Mouse (Mus musculus) embryo, embryonic 10 days (tissue): ENCODE measurements at regions not wholly inside any gene's neighbourhood (a gene's known extent, or its start where the extent isn't known, plus 50 kb on each side); places are given as distances from the start of the nearest gene placed in this dataset.

Source experiments
- DNase-seq: peaks from one replicate; pipeline ENCODE4 v3.0.0-alpha.2; 2015; ENCODE audit warnings: low spot score

DNA sequence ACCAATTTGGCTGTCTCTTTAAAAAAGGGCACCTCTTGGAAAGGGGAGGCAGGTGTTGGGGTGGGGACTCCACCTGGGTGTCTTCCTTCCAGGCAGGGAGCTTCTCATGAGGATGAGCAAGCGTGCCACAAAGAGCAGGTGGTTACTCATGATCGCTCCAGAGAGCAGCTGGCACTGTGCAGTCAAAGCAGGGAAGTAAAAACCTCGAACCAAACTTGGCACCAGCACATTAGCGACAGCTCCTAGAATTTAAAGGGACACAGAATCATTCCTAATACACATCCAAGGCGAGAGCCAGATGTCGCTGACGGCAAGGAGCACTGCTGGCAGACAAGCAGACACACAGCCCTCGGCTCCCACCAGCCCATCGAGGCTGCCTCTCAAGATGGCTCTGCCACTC is 70.4 kb downstream of the Irx5 start:
- no peak for DNase-seq

DNA sequence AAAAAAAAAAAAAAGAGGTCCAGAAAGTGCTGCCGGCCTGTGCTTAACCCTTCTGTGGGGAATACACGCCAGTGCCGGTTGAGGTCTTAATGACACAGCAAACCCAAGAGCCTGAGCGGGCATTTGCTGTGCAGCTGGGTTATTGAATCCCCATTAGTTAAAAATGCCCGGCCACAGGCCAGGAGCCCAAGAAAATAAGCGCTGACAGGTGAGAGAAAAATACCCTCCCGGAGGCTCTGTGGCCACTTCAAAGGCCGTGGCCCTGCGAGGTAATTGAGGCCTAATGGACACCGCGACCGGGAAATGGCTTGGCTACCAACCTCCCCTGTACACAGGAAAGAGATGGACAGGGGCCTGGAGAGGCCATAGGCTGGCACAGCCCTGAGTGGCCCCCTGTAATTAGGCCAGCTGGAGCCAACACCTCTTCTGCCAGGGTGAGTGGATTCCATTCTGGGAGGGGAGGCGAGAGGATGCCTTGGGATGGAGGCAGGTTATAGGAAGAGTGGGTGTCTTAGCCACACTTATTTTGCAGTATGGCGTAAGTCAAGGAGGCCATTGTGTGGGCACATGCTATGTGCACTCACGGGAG is 79.7 kb downstream of the Irx5 start:
- no peak for DNase-seq

DNA sequence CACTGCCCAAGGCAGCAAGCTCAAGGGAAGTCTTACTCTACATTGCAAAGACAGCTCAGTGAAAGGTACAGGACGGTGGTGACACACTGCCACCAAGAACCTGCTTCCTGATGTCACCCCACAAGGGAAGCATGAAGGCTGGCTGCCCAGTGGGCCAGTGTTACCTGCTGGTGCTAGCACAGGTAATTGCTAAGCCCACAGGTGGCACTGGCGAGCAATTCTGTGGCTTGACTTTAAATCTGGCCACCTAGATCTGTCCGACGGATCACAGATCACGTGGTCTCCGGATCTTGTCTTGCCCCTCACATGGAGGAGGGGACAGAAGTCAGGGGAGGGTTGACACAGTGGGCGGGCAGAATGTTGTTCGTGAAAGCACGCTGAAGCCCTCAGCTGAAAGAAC is 80.9 kb downstream of the Irx5 start:
- DNase-seq, result no peak

DNA sequence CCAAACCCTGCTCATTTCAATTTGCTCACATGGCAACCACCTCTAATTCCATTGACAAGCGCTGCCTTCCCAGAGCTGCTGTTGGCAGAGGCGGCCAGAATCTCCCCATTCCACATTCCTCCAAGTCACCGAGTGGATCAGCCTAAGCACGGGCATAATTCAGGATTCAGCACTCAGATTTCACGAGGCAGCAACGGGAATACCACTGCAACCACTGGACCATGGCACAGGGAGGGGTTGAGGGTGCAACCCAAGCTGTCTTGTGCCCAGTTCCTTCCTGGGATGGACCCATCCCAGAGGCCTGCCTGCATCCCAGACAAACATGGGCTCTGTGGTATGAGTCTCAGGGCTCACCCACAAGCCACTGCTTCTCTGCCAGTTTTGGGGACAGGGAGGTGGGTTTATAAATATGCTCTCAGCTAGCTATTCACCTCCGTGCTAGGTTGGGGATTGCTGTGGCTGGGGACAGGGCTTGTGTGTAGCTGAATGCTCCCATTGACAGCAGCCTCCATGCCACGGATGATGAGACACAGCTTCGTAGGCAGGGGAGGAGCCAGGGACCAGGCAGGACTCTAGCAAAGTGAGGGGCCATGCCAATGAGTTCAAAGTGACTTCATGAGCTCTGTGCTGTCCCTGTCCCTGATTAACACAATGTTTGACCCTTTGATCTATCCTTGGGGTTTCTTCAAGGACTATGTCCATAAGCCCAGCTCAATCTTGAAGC is 82.5 kb downstream of the Irx5 start:
- no peak for DNase-seq

DNA sequence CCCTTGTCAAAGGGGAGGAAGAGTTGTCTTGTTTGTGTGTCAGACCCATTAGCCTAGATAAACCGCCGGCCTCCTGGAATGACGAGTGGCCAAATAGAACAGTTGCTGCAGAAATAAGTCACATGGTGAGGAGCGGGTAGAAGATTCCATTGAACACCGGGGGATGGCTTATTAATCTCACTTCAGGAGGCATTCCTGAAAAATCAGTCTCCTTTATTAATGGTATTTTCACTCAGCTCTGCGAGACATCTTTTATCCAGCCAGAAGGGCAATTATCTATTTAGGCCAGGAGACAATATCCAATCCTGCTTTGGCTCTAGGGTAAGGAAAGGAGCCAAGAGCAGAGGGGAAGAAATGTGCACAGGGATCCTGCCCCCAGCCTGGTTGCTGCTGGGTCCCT is 84.7 kb downstream of the Irx5 start:
- DNase-seq, result no peak

DNA sequence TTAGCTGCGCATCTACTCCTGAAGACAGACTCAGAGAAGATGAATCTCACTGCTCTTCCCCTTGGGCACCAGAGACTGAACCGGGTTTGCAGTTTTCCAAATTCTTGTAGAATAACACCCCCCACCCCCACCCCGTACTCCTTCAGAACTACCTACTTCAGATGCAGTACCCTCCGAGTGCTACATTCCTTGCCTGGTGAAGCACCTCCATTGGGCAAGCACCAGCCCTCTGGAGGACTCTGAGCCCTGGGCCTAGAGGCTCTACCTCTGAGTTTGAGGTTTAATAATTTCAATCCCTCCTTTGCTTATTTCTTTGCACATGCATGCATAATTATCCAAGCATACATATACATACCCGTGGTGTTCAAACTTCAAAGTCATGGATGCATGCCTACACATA is 101.9 kb downstream of the Irx5 start:
- DNase-seq, result no peak

DNA sequence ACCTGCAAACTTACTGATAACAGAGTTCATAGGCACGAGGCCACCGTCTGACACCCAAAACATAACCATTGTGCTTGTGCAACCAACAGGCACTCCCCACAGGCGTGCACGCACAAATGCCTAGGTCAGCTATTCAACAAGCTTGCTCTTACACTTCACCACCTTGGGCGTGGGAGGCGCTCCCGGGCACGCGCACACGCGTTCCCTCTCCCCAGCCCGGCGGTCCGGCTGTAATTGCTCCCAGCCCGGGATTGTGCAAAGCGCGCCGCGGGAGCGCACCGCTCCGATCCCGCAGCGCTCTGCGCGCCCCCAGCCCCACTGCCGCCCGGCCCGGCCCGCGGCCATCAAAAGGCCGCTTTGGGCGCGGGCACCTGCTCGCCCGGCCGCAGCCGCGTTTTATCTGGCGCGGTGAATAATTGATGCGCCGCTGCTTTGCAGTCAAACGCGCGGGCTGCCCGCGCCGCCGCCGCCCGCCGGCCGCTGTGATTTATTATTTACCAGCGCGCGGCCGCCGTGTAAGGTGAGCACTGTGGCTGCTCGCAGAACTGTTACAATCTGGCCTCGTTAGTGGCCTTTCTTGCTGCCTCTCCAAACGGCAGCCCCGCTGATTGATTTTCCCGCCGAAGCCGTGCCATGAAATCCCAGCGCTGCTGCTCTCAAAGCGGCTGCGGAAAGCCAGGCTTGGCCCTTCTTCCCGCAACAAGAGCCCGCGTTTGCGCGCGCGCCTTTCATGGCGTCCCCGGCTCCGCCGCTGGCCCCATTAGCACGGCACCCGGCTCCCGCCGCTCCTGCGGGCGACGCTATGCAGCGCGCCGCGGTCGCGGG is 102.9 kb downstream of the Irx5 start:
- peak; percentile 74 for DNase-seq

DNA sequence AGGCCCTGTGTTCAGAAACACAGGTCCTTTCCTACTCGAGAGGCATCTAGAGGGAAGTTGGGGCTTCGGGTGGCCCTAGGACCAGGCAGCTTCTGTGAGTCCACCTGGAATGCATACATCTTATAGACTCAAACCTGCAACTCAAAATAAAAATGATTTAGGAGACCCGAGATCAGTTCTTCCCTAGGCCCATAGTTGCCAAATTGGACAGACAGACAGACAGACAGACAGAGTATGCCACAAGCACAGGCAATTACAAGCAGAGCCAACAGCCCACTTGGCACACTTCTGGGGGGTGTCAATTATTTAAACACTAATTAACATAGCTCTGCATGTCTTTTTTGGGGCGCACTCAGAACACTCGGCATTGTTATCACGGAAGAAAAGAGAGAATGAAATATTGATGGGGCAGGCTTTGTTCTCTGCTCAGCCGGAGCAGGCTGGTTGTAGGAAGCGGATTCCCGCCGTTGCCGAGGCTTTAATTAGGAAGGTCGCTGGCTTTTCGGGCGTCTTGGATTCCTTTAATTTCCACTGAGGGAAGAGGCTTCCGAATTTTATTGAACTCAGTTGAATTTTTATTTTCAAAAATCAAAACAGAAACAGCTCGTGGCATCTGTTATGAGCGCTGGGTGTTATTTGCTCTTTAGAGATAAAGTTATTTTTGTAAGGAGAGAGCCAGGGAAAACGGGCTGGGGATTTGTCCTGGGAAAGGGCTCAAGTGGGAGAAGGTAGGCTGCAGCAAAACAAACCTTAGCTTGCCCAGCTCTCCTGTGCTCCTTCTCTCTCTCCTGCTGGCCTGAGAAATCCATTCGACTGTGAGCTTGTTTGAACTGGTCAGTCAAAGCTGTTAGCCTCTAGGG is 111.9 kb downstream of the Irx5 start:
- DNase-seq, result peak; percentile 48

DNA sequence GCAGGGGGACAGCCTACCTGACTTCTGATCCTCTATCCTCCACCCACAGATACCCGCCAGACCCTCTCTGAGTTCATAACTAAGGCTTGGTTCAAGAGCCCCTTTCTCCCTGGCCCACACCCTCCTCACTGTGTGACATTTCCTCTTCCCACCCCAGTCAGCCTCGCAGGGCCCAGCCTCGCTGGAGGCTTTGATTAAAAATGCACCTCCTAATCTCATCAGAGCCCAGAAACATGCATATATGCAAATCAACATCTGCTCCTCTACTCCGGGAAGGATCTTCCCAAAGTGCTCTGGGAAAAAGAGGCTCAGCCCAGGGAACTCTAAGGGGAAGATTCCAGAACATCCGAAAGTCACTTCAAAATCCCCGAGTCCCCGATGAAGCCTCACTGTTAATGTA is 114.8 kb downstream of the Irx5 start:
- no peak for DNase-seq

DNA sequence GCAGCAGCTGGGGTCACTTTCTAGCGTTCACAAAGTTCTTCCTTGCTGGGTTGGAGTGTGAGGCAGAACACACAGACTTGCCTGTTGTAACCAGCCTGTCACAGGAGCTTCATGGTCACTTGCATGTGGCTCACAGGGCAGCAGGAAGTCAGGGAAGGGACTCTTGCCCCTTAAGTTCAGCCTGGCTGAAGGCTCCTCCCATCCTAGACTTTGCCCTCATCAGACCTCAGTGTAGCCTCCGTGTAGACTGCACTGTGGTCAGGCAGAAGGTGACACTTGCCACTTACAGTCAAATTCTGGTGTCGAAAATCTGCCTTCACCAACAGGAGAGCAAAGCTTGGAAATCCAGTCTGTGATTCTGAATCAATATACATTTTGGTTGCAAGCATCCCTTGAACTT is 115.4 kb downstream of the Irx5 start:
- DNase-seq, result no peak

DNA sequence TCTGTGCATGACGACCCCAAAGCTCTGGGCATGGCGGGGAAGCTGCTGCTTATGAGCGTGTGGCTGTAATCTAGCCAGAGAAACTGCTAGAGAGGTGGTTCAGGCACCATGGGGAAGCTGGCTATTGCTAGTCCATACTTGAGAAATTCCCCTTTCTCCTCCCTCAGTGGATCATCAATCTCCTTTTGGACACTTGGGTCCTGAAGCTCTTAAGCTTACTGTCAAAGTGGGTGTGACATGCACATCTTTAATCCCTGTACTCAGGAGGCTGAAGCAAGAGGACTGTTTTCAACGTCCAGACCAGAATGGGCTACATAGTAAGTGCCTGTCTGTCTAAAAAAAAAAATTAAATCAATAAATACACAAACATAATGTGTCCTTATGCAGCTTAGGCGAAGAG is 125.0 kb downstream of the Irx5 start:
- no peak for DNase-seq

DNA sequence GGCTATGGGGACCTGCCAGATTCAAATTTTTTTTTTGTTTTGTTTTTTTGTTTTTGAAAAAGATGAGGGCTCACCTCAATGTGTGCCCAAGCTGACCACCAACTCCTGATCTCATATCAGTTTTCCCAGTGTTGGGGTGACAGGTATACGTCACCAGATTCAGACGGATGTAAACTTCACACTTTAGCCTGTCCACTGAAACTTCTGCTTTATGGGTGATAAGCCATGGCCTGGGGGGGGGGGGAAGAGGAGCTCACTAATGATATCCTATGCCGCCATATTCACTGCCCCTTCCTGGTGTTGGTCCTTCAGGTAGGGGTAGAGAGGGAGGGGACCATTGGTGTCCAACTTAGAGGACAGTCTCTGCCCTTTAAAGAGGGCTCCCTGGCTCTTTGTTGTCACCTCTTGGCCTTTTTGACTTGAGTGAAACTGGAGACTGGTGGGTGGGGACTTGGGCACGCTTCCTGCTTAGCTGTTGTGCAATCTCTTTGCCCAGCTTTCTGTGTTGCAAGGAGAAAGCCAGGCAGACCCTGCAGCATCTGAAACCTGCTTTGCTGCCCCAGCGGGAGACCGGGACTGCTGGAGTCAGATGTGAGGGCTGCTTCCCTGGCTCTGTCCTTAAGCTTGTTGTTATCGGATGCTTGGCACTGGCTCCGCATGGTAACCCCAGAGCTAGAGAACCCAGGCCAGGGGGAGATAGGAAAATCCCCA is 125.8 kb downstream of the Irx5 start:
- peak; percentile 46 for DNase-seq

DNA sequence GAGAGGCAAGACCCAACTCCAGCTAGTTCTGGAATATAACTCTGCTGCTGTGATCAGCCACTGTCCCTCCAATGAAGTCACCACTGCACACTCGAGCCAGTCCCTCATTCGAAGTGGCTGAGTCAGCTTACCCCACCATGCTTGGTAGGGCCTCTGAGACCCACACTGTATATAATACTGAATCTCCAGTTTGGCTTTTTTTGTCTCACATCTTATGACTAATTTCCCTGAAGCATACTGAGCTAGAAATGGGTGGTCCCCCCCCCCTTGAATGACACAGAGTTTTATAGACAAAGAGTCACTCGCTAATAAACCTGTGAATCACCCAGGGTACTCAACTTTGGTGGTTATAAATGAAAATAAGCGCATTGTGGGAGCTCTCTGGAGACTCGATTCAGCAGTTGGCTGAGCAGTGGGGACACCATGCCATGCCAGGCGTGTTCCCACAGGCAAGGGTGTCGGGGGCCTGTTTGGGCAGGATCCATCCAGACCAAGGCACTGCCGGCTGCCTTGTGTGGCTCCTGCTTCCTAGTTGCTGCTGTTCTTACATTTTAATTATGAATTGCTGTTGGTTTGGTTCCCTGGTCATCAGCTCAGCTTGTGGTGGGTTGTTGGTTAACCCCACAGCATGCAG is 131.2 kb downstream of the Irx5 start:
- DNase-seq, result no peak

DNA sequence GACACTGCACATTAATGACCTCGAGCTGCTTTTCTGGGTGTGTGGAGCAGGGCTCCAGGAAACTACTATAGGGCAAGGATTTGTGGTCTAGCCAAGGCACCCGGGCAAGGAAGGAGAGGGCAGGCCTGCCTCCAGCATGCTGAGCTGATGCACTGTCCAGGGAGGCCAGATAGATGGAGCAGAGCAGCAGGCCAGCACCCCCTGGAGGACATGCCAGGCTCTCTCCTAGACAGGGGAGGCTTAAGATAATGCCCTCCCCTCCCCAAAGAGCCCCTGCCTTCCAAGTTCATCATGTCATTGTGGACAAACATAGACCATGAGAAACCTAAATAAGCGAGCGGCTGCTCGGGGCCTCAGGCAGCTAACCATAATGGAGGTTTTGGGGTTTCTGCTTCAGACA is 134.1 kb downstream of the Irx5 start:
- DNase-seq, result peak; percentile 35

DNA sequence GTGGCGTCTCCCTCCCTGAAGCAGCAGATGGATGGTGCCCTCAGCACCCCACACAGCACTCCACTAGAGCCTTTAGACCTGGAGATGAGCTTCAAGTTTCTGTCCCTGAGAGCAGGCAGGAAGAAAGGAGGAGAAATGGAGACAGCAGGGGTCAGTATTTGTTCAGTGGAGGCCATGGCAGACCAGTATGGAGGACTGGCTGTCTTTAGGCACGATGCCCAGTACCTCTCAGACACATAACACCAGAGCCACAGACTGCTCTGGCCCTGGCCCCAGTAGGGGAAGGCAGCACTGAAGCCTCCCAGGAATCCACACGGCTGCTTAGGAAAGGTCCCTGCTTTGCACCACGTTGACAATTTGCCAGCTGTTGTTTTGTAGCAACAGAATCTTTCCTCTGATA is 136.0 kb downstream of the Irx5 start:
- no peak for DNase-seq

DNA sequence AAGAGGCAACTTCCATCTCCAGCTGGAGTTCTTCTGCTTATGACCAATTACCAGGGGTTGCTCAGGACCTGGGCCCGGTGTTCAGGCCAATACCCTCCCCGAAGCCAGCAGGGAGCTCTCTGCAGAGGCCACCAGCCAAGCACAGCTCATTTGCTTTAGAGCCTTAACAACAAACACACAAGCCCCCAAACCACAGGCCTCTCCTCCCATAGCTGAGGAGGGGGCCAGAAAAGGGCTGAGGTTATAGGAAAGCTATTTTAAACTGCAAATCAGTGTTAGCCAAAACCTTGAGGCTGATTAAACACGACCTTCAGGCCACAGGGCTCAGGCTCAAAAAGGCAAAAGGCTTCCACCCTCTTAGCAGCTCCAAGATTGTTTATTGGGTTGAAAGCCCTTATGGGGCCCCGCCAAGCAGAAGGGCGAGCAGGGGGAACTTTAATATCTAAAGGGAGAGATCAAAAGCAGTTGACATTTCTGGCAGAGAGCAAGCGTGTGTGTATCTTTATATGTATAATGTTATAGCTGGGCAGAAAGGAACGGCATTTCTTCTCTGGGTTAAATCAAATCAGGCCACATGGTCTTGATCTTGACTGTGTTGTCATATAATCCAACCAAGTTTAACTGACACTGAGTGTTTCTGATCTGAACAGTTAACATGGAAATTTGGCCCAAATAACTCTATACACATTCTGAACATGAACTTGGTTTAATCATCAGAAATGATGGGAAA is 148.3 kb downstream of the Irx5 start:
- DNase-seq, result no peak

DNA sequence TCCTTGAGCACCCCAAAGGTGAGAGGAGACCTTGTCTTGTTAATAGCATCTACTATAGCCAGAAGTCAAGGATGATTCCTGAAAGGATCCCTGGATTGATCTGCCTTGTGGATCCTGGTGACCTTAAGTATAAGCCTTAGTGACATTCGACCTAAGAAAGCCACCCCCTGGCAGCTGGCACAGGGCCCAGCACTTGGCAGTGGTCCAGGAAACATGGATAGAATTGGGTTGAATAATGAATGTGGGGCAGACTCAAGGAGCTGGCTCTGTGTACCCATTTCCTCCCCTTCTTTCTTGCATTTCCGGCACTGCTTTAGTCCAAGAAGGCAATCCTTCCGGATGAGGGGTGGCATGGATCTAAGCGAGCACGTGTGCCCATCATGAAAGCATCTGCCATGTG is 149.0 kb downstream of the Irx5 start:
- DNase-seq, result no peak

DNA sequence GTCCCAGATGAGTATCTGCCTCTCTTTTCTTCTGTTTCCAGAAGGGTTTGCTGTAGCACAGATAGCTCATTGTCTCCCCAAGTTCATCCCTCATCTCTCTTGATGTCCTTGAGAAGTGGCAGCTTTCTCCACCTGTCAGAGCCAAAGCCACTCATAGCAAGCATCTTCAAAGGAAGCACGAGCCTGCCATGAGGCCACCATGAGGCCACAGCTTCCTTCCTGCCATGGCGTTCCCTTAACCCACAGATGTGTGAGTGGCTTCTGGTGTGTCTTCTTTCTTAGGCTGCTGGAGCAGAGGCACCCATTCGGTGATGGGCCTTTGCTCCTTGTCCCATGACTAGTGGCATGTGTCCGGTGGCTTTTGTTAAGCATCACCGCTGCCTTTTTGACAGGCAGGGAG is 149.5 kb downstream of the Irx5 start:
- no peak for DNase-seq

DNA sequence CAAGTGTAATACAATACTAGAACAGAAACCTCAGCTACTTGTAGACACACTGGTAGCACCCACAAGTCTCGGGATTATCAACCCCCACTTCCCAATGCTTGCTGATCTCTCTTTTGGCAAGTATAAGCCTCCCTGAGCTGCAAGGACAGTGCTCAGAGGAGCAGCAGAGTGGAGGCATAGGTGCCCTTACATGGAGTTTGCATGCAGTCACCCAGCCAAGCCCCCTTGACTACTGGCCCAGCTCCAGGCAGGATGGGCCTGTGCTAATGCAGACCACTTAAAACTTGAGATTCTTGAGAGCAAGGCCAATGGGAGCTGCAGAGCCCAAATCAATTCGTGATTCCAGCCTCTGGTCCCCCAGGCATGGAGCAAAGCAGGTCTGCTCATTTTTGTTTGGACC is 158.0 kb downstream of the Irx5 start:
- no peak for DNase-seq

DNA sequence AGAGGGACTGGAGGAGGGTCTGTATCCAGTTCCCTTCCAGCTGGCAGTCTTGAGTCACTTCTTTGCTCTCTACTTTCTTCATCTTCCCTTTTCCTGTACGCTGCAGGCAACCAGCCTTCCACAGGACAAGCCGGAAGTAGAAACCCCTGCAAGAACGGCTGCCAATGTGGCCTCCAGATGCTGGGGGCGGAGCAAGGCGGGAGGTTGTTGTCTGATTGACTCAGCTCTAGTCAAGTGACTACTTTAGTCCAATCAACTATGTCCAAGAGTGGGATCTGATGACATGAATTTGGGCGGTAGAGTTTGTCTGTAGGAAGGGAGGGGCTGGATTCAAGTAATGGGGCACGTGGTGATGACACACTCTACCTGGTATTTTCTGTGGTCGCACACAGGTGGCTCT is 156.1 kb upstream of the Irx6 start:
- peak; percentile 9 for DNase-seq

DNA sequence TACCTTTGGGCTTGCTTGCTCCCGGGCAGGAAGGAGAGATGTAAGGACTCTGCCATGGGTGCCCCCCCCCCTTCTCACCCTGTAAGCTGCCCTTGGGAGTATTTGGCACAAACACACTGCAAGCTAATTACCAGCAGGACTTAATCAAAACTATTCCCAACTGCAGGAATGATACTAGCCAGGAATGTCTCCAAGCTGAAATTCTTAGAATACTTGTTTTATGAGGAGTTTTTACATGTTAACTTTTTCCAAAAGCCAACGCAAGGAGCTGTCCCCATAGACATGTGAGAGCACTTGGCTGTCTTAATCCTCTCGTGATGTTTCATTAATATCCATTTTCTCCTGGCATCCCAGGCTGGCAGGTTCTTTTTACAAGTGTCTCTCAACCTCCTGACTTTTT is 155.6 kb upstream of the Irx6 start:
- no peak for DNase-seq
